Mouse (Mus musculus): ENCODE results near the gene Mfsd10. TPM values are rescaled to one million over a fixed set of nuclear protein-coding genes. Genes with fewer than 3 reads are reported as not detected.

Gene Mfsd10
- not detected for polyA plus RNA-seq (2014; fragmentation: Illumina TruSeq; extraction: RNeasy Lipid Tissue Mini Kit (QIAGEN cat#74804); ENCODE audit: low read depth, low replicate concordance)

GRCm38 (mm10) chr5:34636481-34637287, at the start of gene Mfsd10:
Mfsd10 (minus strand) TSS chr5:34637212.

GRCm38 (mm10) chr5:34659686-34660590, 22.9 kb upstream of the Mfsd10 start, which contains the start of the genes Nop14 and Grk4:
Nop14 (minus strand) TSS chr5:34660148.
Grk4 (plus strand) TSS chr5:34660379.

Other genes starting within 250 kb of the Mfsd10 start
- 1.9 TPM for gene Tnip2, start 123.2 kb downstream of the Mfsd10 start, polyA plus RNA-seq (2014; fragmentation: Illumina TruSeq; extraction: RNeasy Lipid Tissue Mini Kit (QIAGEN cat#74804); ENCODE audit: low read depth, low replicate concordance)
- 2.9 TPM for gene Sh3bp2, start 111.4 kb downstream of the Mfsd10 start, polyA plus RNA-seq (2014; fragmentation: Illumina TruSeq; extraction: RNeasy Lipid Tissue Mini Kit (QIAGEN cat#74804); ENCODE audit: low read depth, low replicate concordance)
- 21.8 TPM for gene Add1, start 63.5 kb downstream of the Mfsd10 start, polyA plus RNA-seq (2014; fragmentation: Illumina TruSeq; extraction: RNeasy Lipid Tissue Mini Kit (QIAGEN cat#74804); ENCODE audit: low read depth, low replicate concordance)
- gene Nop14, start 22.9 kb upstream of the Mfsd10 start, polyA plus RNA-seq (2014; fragmentation: Illumina TruSeq; extraction: RNeasy Lipid Tissue Mini Kit (QIAGEN cat#74804); ENCODE audit: low read depth, low replicate concordance): 12.1 TPM
- gene Grk4, start 23.2 kb upstream of the Mfsd10 start, polyA plus RNA-seq (2014; fragmentation: Illumina TruSeq; extraction: RNeasy Lipid Tissue Mini Kit (QIAGEN cat#74804); ENCODE audit: low read depth, low replicate concordance): 3.2 TPM
- gene Htt, start 124.5 kb upstream of the Mfsd10 start, polyA plus RNA-seq (2014; fragmentation: Illumina TruSeq; extraction: RNeasy Lipid Tissue Mini Kit (QIAGEN cat#74804); ENCODE audit: low read depth, low replicate concordance): 2.3 TPM

Measured in liver, adult 10 weeks (tissue).